Mouse (Mus musculus): Measurements from ENCODE around the gene Zmym6. TPM values are rescaled to one million over a fixed set of nuclear protein-coding genes. Genes with fewer than 3 reads are reported as not detected.

Zmym6 gene
- 15.0 and 17.3 TPM in 2 replicates for polyA plus RNA-seq (2015; fragmentation: Nextera tagmentation; extraction: Ambion mirVana)

GRCm38 (mm10) chr4:127076875-127077548, at the start of gene Zmym6:
TSS of gene Zmym6 (plus strand) at chr4:127077383.
- peaks cover 5% of the 10 kb centered on the region; the same call in 1 of the 2 replicates for H3K4me1 ChIP-seq
- H3K4me2 ChIP-seq: peak within 1 kb of the TSS; percentile 69
- H3K27ac ChIP-seq: peak within 1 kb of the TSS; percentile 87
- no peaks in the 10 kb centered on the region for H3K27me3 ChIP-seq
- H3K36me3 ChIP-seq: no peaks in the 10 kb centered on the region
- H3K9me3 ChIP-seq: no peaks in the 10 kb centered on the region
- ATAC-seq (ENCODE audit: borderline replicate concordance, extremely low read depth, low FRiP score, low TSS enrichment): peak; percentile 97
- H3K4me3 ChIP-seq: peak within 1 kb of the TSS; percentile 56
- peak within 1 kb of the TSS; percentile 43 for H3K9ac ChIP-seq
- WGBS: under 1% methylated on average over 46 of the region's 46 CpGs

GRCm38 (mm10) chr4:127037158-127037557, 40.0 kb upstream of the Zmym6 start:
- Histone ChIP-seq H3K27ac (no peak overlapping the region), H3K4me2 (no peak overlapping the region), H3K4me3 (no peak overlapping the region), H3K36me3 (peaks cover 84% of the 10 kb centered on the region), H3K27me3 (no peaks in the 10 kb centered on the region), H3K9ac (no peak overlapping the region), H3K9me3 (no peaks in the 10 kb centered on the region), H3K4me1 (no peaks in the 10 kb centered on the region)
- ATAC-seq (ENCODE audit: borderline replicate concordance, extremely low read depth, low FRiP score, low TSS enrichment): no peak
- WGBS: 86% methylated on average over 3 of the region's 3 CpGs

- Histone ChIP-seq H3K4me3 (no peak overlapping the region), H3K36me3 (peaks cover 76% of the 10 kb centered on the region), H3K9me3 (no peaks in the 10 kb centered on the region), H3K27me3 (no peaks in the 10 kb centered on the region), H3K9ac (no peak overlapping the region), H3K27ac (no peak overlapping the region), H3K4me1 (no peaks in the 10 kb centered on the region), H3K4me2 (no peak overlapping the region)
- ATAC-seq (ENCODE audit: borderline replicate concordance, extremely low read depth, low FRiP score, low TSS enrichment): peak; percentile 33; the same call in 1 of the 2 replicates
- 78% methylated on average over 8 of the region's 8 CpGs for WGBS
These were observed 39.0 kb upstream of the Zmym6 start for GRCm38 (mm10) chr4:127037908-127038827.

- H3K27ac ChIP-seq: no peak overlapping the region
- 88% methylated on average over 3 of the region's 3 CpGs for WGBS
- H3K9me3 ChIP-seq: no peaks in the 10 kb centered on the region
- H3K36me3 ChIP-seq: peaks cover 68% of the 10 kb centered on the region
- no peaks in the 10 kb centered on the region for H3K27me3 ChIP-seq
- no peak overlapping the region for H3K4me3 ChIP-seq
- H3K4me2 ChIP-seq: no peak overlapping the region
- H3K9ac ChIP-seq: no peak overlapping the region
- ATAC-seq (ENCODE audit: borderline replicate concordance, extremely low read depth, low FRiP score, low TSS enrichment): no peak
- H3K4me1 ChIP-seq: no peaks in the 10 kb centered on the region
These were observed 38.3 kb upstream of the Zmym6 start for GRCm38 (mm10) chr4:127038828-127039349.

GRCm38 (mm10) chr4:127039871-127040483, 37.2 kb upstream of the Zmym6 start:
- Histone ChIP-seq H3K9ac (no peak overlapping the region), H3K4me1 (no peaks in the 10 kb centered on the region), H3K27me3 (no peaks in the 10 kb centered on the region), H3K36me3 (peaks cover 68% of the 10 kb centered on the region), H3K4me2 (no peak overlapping the region), H3K27ac (no peak overlapping the region), H3K4me3 (no peak overlapping the region), H3K9me3 (no peaks in the 10 kb centered on the region)
- no peak for ATAC-seq (ENCODE audit: borderline replicate concordance, extremely low read depth, low FRiP score, low TSS enrichment)
- 72% methylated on average over 3 of the region's 3 CpGs for WGBS

GRCm38 (mm10) chr4:127043540-127043939, 33.6 kb upstream of the Zmym6 start:
- Histone ChIP-seq H3K4me1 (no peaks in the 10 kb centered on the region), H3K27ac (no peak overlapping the region), H3K9me3 (no peaks in the 10 kb centered on the region), H3K4me3 (no peak overlapping the region), H3K27me3 (no peaks in the 10 kb centered on the region), H3K9ac (no peak overlapping the region), H3K4me2 (no peak overlapping the region), H3K36me3 (peaks cover 54% of the 10 kb centered on the region)
- no peak for ATAC-seq (ENCODE audit: borderline replicate concordance, extremely low read depth, low FRiP score, low TSS enrichment)
- 85% methylated on average over 4 of the region's 4 CpGs for WGBS

- Histone ChIP-seq H3K27ac (no peak overlapping the region), H3K4me2 (no peak overlapping the region), H3K4me3 (no peak overlapping the region), H3K4me1 (no peaks in the 10 kb centered on the region), H3K9me3 (no peaks in the 10 kb centered on the region), H3K9ac (no peak overlapping the region), H3K27me3 (no peaks in the 10 kb centered on the region), H3K36me3 (peaks cover 54% of the 10 kb centered on the region)
- WGBS: 79% methylated on average over 8 of the region's 8 CpGs
- ATAC-seq (ENCODE audit: borderline replicate concordance, extremely low read depth, low FRiP score, low TSS enrichment): no peak
These were observed 26.1 kb upstream of the Zmym6 start for GRCm38 (mm10) chr4:127051121-127051520.

- WGBS: 92% methylated on average over 5 of the region's 5 CpGs
These were observed 24.1 kb upstream of the Zmym6 start for GRCm38 (mm10) chr4:127053071-127053470.

GRCm38 (mm10) chr4:127054522-127055198, 22.5 kb upstream of the Zmym6 start:
- H3K27ac ChIP-seq: no peak overlapping the region
- H3K9me3 ChIP-seq: no peaks in the 10 kb centered on the region
- no peak overlapping the region for H3K4me3 ChIP-seq
- WGBS: 73% methylated on average over 7 of the region's 7 CpGs
- ATAC-seq (ENCODE audit: borderline replicate concordance, extremely low read depth, low FRiP score, low TSS enrichment): no peak
- H3K4me2 ChIP-seq: no peak overlapping the region
- no peaks in the 10 kb centered on the region for H3K27me3 ChIP-seq
- no peak overlapping the region for H3K9ac ChIP-seq
- H3K36me3 ChIP-seq: peaks cover 43% of the 10 kb centered on the region
- no peaks in the 10 kb centered on the region for H3K4me1 ChIP-seq

More at GRCm38 (mm10) chr4:127053071-127053470, 24.1 kb upstream of the Zmym6 start:
- H3K9me3 ChIP-seq: no peaks in the 10 kb centered on the region
- H3K27ac ChIP-seq: no peak overlapping the region
- H3K4me1 ChIP-seq: no peaks in the 10 kb centered on the region
- peaks cover 57% of the 10 kb centered on the region for H3K36me3 ChIP-seq
- no peak overlapping the region for H3K4me3 ChIP-seq
- no peaks in the 10 kb centered on the region for H3K27me3 ChIP-seq
- H3K9ac ChIP-seq: no peak overlapping the region
- H3K4me2 ChIP-seq: no peak overlapping the region
- ATAC-seq (ENCODE audit: borderline replicate concordance, extremely low read depth, low FRiP score, low TSS enrichment): no peak

GRCm38 (mm10) chr4:127060585-127061290, 16.4 kb upstream of the Zmym6 start, which contains the start of gene Zmym1:
TSS of gene Zmym1 (minus strand) at chr4:127061152.
- 0 out of 2 replicates have a peak, but pooled peaks cover 2% of the 10 kb centered on the region for H3K4me1 ChIP-seq
- H3K36me3 ChIP-seq: peaks cover 11% of the 10 kb centered on the region; the same call in 1 of the 2 replicates
- peak within 1 kb of the TSS; percentile 71 for H3K4me2 ChIP-seq
- no peaks in the 10 kb centered on the region for H3K9me3 ChIP-seq
- peak within 1 kb of the TSS; percentile 59 for H3K9ac ChIP-seq
- 1% methylated on average over 38 of the region's 38 CpGs for WGBS
- peak within 1 kb of the TSS; percentile 71 for H3K4me3 ChIP-seq
- H3K27ac ChIP-seq: peak within 1 kb of the TSS; percentile 55; the same call in 1 of the 2 replicates
- no peaks in the 10 kb centered on the region for H3K27me3 ChIP-seq
- peak; percentile 94 for ATAC-seq (ENCODE audit: borderline replicate concordance, extremely low read depth, low FRiP score, low TSS enrichment)
